Mouse (Mus musculus) erythroblast, embryonic 14.5 days (primary cell): ENCODE data around the gene Arl5c. TPM values are rescaled to one million over a fixed set of nuclear protein-coding genes. Genes with fewer than 3 reads are reported as not detected.

ENCODE experiments used
- H3K27me3 ChIP-seq: 2 replicates; pipeline ENCODE4 v1.6.1; 2012; ENCODE audit warnings: inconsistent platforms; ENCODE audit not compliant: control insufficient read depth
- H3K36me3 ChIP-seq: 2 replicates; pipeline ENCODE4 v1.6.1; 2012; ENCODE audit warnings: mild to moderate bottlenecking, inconsistent platforms; ENCODE audit not compliant: control insufficient read depth
- H3K4me1 ChIP-seq: 2 replicates; pipeline ENCODE4 v1.6.1; 2012; ENCODE audit warnings: inconsistent platforms; ENCODE audit not compliant: control insufficient read depth
- H3K4me3 ChIP-seq: replicated peaks from 2 replicates; pipeline ENCODE3; 2012; ENCODE audit warnings: moderate library complexity, mild to moderate bottlenecking, inconsistent platforms
- H3K9me3 ChIP-seq: 2 replicates; pipeline ENCODE4 v1.6.1; 2012; ENCODE audit warnings: low read length, inconsistent platforms, mixed read lengths; ENCODE audit not compliant: control insufficient read depth
- GATA1 ChIP-seq: IDR thresholded peaks from 2 replicates; pipeline ENCODE4 v1.6.1; 2012; ENCODE audit warnings: low read length, inconsistent platforms, mixed read lengths
- TAL1 ChIP-seq: IDR thresholded peaks from 3 replicates; pipeline ENCODE4 v1.6.1; 2012; ENCODE audit warnings: low read length, inconsistent platforms, mixed read lengths
- polyA plus RNA-seq: library from polyadenylated mRNA; stranded (reverse); fragments of >175 nt; gene quantifications from 2 replicates; pipeline ENCODE4 v1.2.3, GENCODE M21; 2012

Gene Arl5c
- polyA plus RNA-seq, 1 experiment: not detected

GRCm38 (mm10) chr11:98030701-98031442, 34.9 kb upstream of the Arl5c start:
- TF ChIP-seq TAL1 (no peak), GATA1 (no peak)
- H3K4me3 ChIP-seq: no peak overlapping the region
- peaks cover 26% of the 10 kb centered on the region for H3K4me1 ChIP-seq
- no peaks in the 10 kb centered on the region for H3K9me3 ChIP-seq
- peaks cover 16% of the 10 kb centered on the region for H3K27me3 ChIP-seq
- H3K36me3 ChIP-seq: peaks cover 41% of the 10 kb centered on the region

GRCm38 (mm10) chr11:98027785-98028184, 31.8 kb upstream of the Arl5c start:
- Histone ChIP-seq H3K4me3 (peak overlapping the region; percentile 89), H3K36me3 (peaks cover 41% of the 10 kb centered on the region), H3K9me3 (no peaks in the 10 kb centered on the region), H3K4me1 (peaks cover 30% of the 10 kb centered on the region), H3K27me3 (peaks cover 9% of the 10 kb centered on the region)
- TF ChIP-seq TAL1 (no peak), GATA1 (no peak)

GRCm38 (mm10) chr11:98027297-98027688, 31.3 kb upstream of the Arl5c start:
- Histone ChIP-seq H3K4me3 (peak overlapping the region; percentile 89), H3K27me3 (peaks cover 14% of the 10 kb centered on the region), H3K4me1 (peaks cover 34% of the 10 kb centered on the region), H3K36me3 (peaks cover 41% of the 10 kb centered on the region), H3K9me3 (no peaks in the 10 kb centered on the region)
- TF ChIP-seq TAL1: no peak

GRCm38 (mm10) chr11:98026570-98027296, 30.8 kb upstream of the Arl5c start, which contains the start of gene Rpl19:
Gene Rpl19 (plus strand): TSS chr11:98026710.
- Histone ChIP-seq H3K4me1 (peaks cover 40% of the 10 kb centered on the region), H3K4me3 (peak within 1 kb of the TSS; percentile 89), H3K9me3 (no peaks in the 10 kb centered on the region), H3K36me3 (peaks cover 38% of the 10 kb centered on the region), H3K27me3 (peaks cover 20% of the 10 kb centered on the region)
- no peak for TF ChIP-seq GATA1
- TF ChIP-seq TAL1: no peak

GRCm38 (mm10) chr11:98026248-98026569, 30.2 kb upstream of the Arl5c start:
- no peaks in the 10 kb centered on the region for H3K9me3 ChIP-seq
- H3K4me1 ChIP-seq: peaks cover 44% of the 10 kb centered on the region
- peaks cover 25% of the 10 kb centered on the region for H3K27me3 ChIP-seq
- peak overlapping the region; percentile 89 for H3K4me3 ChIP-seq
- H3K36me3 ChIP-seq: peaks cover 35% of the 10 kb centered on the region
- TF ChIP-seq TAL1 (no peak), GATA1 (0 out of 2 replicates have a peak, but pooled peaks have one; percentile 34)

- no peak for TF ChIP-seq GATA1
- no peak for TF ChIP-seq TAL1
- Histone ChIP-seq H3K36me3 (peaks cover 18% of the 10 kb centered on the region), H3K4me1 (peaks cover 44% of the 10 kb centered on the region), H3K4me3 (no peak overlapping the region), H3K9me3 (no peaks in the 10 kb centered on the region), H3K27me3 (peaks cover 42% of the 10 kb centered on the region)
These were observed 28.5 kb upstream of the Arl5c start for GRCm38 (mm10) chr11:98024516-98024915.

GRCm38 (mm10) chr11:98022555-98023371, 26.8 kb upstream of the Arl5c start, which contains the start of gene Cacnb1:
Gene Cacnb1 (minus strand): TSS chr11:98023034.
- peaks cover 55% of the 10 kb centered on the region for H3K27me3 ChIP-seq
- peak within 1 kb of the TSS; percentile 62 for H3K4me3 ChIP-seq
- TF ChIP-seq TAL1 (no peak), GATA1 (no peak)
- peaks cover 33% of the 10 kb centered on the region for H3K4me1 ChIP-seq
- peaks cover under 1% of the 10 kb centered on the region; the same call in 1 of the 2 replicates for H3K36me3 ChIP-seq
- H3K9me3 ChIP-seq: no peaks in the 10 kb centered on the region

- Histone ChIP-seq H3K36me3 (no peaks in the 10 kb centered on the region), H3K27me3 (peaks cover 55% of the 10 kb centered on the region), H3K9me3 (no peaks in the 10 kb centered on the region), H3K4me3 (peak overlapping the region; percentile 62), H3K4me1 (peaks cover 28% of the 10 kb centered on the region)
- no peak for TF ChIP-seq TAL1
- TF ChIP-seq GATA1: no peak
These were observed 26.2 kb upstream of the Arl5c start for GRCm38 (mm10) chr11:98022253-98022554.

GRCm38 (mm10) chr11:98021565-98022252, 25.7 kb upstream of the Arl5c start:
- Histone ChIP-seq H3K9me3 (no peaks in the 10 kb centered on the region), H3K36me3 (no peaks in the 10 kb centered on the region), H3K4me3 (peak overlapping the region; percentile 62), H3K27me3 (peaks cover 58% of the 10 kb centered on the region), H3K4me1 (peaks cover 27% of the 10 kb centered on the region)
- TF ChIP-seq GATA1 (no peak), TAL1 (no peak)
